Mouse (Mus musculus) forebrain, embryonic 11.5 days (tissue): ENCODE measurements around the gene Utp14a. TPM values are rescaled to one million over a fixed set of nuclear protein-coding genes. Genes with fewer than 3 reads are reported as not detected.

ENCODE experiments used
- ATAC-seq: fragments of 200-750 bp; cut with Nextera tagmentation; replicated peaks from 2 replicates; pipeline ENCODE4 v1.8.0; 2017; ENCODE audit warnings: moderate TSS enrichment; ENCODE audit not compliant: low FRiP score
- DNase-seq: peaks from one replicate; pipeline ENCODE4 v3.0.0-alpha.2; 2017; ENCODE audit warnings: low spot score
- H3K27ac ChIP-seq: fragments of 300-500 bp; sonication (generic); 2 replicates; pipeline ENCODE4 v1.5.1; 2014; ENCODE audit warnings: low read depth, low read length
- H3K27me3 ChIP-seq: fragments of 300-500 bp; sonication (generic); 2 replicates; pipeline ENCODE4 v1.6.1; 2014; ENCODE audit warnings: mild to moderate bottlenecking, low read length, mixed read lengths; ENCODE audit not compliant: control insufficient read depth, insufficient read depth
- H3K36me3 ChIP-seq: fragments of 300-500 bp; sonication (generic); 2 replicates; pipeline ENCODE4 v1.6.1; 2014; ENCODE audit warnings: mild to moderate bottlenecking, low read length, moderate library complexity, mixed read lengths; ENCODE audit not compliant: control insufficient read depth, insufficient read depth
- H3K4me1 ChIP-seq: fragments of 300-500 bp; sonication (generic); replicated peaks from 2 replicates; pipeline ENCODE4 v1.6.1; 2014; ENCODE audit warnings: low read length, mixed read lengths; ENCODE audit not compliant: control insufficient read depth, insufficient read depth
- H3K4me2 ChIP-seq: fragments of 300-500 bp; sonication (generic); 2 replicates; pipeline ENCODE4 v1.6.1; 2014; ENCODE audit warnings: low read depth, mild to moderate bottlenecking, low read length, moderate library complexity, mixed read lengths; ENCODE audit not compliant: severe bottlenecking
- H3K4me3 ChIP-seq: fragments of 300-500 bp; sonication (generic); 2 replicates; pipeline ENCODE4 v1.5.1; 2014; ENCODE audit warnings: low read depth, low read length
- H3K9ac ChIP-seq: fragments of 300-500 bp; sonication (generic); 2 replicates; pipeline ENCODE4 v1.6.1; 2014; ENCODE audit warnings: low read length
- H3K9me3 ChIP-seq: fragments of 300-500 bp; sonication (generic); 2 replicates; pipeline ENCODE4 v1.6.1; 2016; ENCODE audit warnings: low read length, mixed read lengths; ENCODE audit not compliant: control insufficient read depth
- WGBS: fragments of 180-500 bp; shearing (Covaris S2); extraction: QIAGEN DNeasy Blood & Tissue Kit; methylation state at CpG from one replicate; pipeline ENCODE4 v1.1.7; 2014; 5-methylcytosine and 5-hydroxymethylcytosine counted together
- polyA plus RNA-seq: library from polyadenylated mRNA; unstranded; fragments of >200 nt; fragmentation: Nextera tagmentation; extraction: Ambion mirVana; gene quantifications from 2 replicates; pipeline ENCODE4 v1.2.1, GENCODE M21; 2014

Utp14a gene
- polyA plus RNA-seq, 1 experiment from 2014 or later, result 25.9 TPM

- Histone ChIP-seq H3K9ac (no peak overlapping the region), H3K4me3 (no peak overlapping the region), H3K9me3 (no peaks in the 10 kb centered on the region), H3K36me3 (no peaks in the 10 kb centered on the region), H3K4me1 (no peaks in the 10 kb centered on the region), H3K27me3 (no peaks in the 10 kb centered on the region; the same call in 1 of the 2 replicates), H3K4me2 (no peak overlapping the region), H3K27ac (no peak overlapping the region)
- 24% methylated on average over 6 of the region's 6 CpGs for WGBS
- ATAC-seq (no peak), DNase-seq (no peak)
These were observed 29.8 kb downstream of the Utp14a start for GRCm38 (mm10) chrX:48286488-48286887.

- no peak overlapping the region for H3K9ac ChIP-seq
- WGBS, result 84% methylated on average over 4 of the region's 4 CpGs
- no peaks in the 10 kb centered on the region for H3K36me3 ChIP-seq
- H3K27ac ChIP-seq, result no peak overlapping the region
- H3K4me1 ChIP-seq, result no peaks in the 10 kb centered on the region
- no peak for ATAC-seq
- H3K4me3 ChIP-seq, result no peak overlapping the region
- H3K27me3 ChIP-seq, result no peaks in the 10 kb centered on the region; the same call in 1 of the 2 replicates
- no peak overlapping the region for H3K4me2 ChIP-seq
- no peak for DNase-seq
- H3K9me3 ChIP-seq, result no peaks in the 10 kb centered on the region
These were observed 31.3 kb downstream of the Utp14a start for GRCm38 (mm10) chrX:48288008-48288407.

- ATAC-seq, result no peak
- H3K9ac ChIP-seq, result no peak overlapping the region
- no peaks in the 10 kb centered on the region for H3K36me3 ChIP-seq
- no peaks in the 10 kb centered on the region for H3K4me1 ChIP-seq
- H3K9me3 ChIP-seq, result no peaks in the 10 kb centered on the region
- H3K27me3 ChIP-seq, result no peaks in the 10 kb centered on the region; the same call in 1 of the 2 replicates
- DNase-seq, result no peak
- no peak overlapping the region for H3K4me3 ChIP-seq
- WGBS, result 21% methylated on average over 3 of the region's 3 CpGs
- no peak overlapping the region for H3K4me2 ChIP-seq
- no peak overlapping the region for H3K27ac ChIP-seq
These were observed 34.8 kb downstream of the Utp14a start for GRCm38 (mm10) chrX:48291413-48291812.

GRCm38 (mm10) chrX:48305356-48305755 lies 48.7 kb downstream of the Utp14a start:
- H3K9me3 ChIP-seq, result no peaks in the 10 kb centered on the region
- WGBS, result 82% methylated on average over 4 of the region's 4 CpGs
- H3K4me2 ChIP-seq, result no peak overlapping the region
- H3K27ac ChIP-seq, result no peak overlapping the region
- H3K4me3 ChIP-seq, result no peak overlapping the region
- H3K9ac ChIP-seq, result no peak overlapping the region
- H3K4me1 ChIP-seq, result no peaks in the 10 kb centered on the region
- no peaks in the 10 kb centered on the region for H3K27me3 ChIP-seq
- ATAC-seq (no peak), DNase-seq (no peak)
- H3K36me3 ChIP-seq, result no peaks in the 10 kb centered on the region

GRCm38 (mm10) chrX:48310706-48311517 lies 54.2 kb downstream of the Utp14a start:
- Histone ChIP-seq H3K27ac (no peak overlapping the region), H3K9me3 (no peaks in the 10 kb centered on the region), H3K27me3 (no peaks in the 10 kb centered on the region; the same call in 1 of the 2 replicates), H3K4me2 (peak overlapping the region; percentile 28), H3K36me3 (no peaks in the 10 kb centered on the region), H3K4me1 (no peaks in the 10 kb centered on the region), H3K4me3 (0 out of 2 replicates have a peak overlapping the region, but pooled peaks have one; percentile 2), H3K9ac (no peak overlapping the region; the same call in none of the 2 replicates)
- WGBS, result 27% methylated on average over 25 of the region's 26 CpGs
- peak; percentile 52 for DNase-seq
- no peak for ATAC-seq

- H3K4me2 ChIP-seq, result no peak overlapping the region
- no peak for ATAC-seq
- no peaks in the 10 kb centered on the region; the same call in 1 of the 2 replicates for H3K27me3 ChIP-seq
These were observed 55.1 kb downstream of the Utp14a start for GRCm38 (mm10) chrX:48311727-48312126.

GRCm38 (mm10) chrX:48314530-48315079 lies 57.9 kb downstream of the Utp14a start:
- peak overlapping the region; percentile 34 for H3K4me3 ChIP-seq
- peak; percentile 86 for DNase-seq
- no peaks in the 10 kb centered on the region for H3K36me3 ChIP-seq
- H3K9ac ChIP-seq, result peak overlapping the region; percentile 50
- no peaks in the 10 kb centered on the region for H3K4me1 ChIP-seq
- peak overlapping the region; percentile 42 for H3K4me2 ChIP-seq
- peak; percentile 84 for ATAC-seq
- H3K27me3 ChIP-seq, result no peaks in the 10 kb centered on the region; the same call in 1 of the 2 replicates
- 11% methylated on average over 27 of the region's 33 CpGs for WGBS
- H3K27ac ChIP-seq, result no peak overlapping the region
- no peaks in the 10 kb centered on the region for H3K9me3 ChIP-seq

More at GRCm38 (mm10) chrX:48311727-48312126, 55.1 kb downstream of the Utp14a start:
- H3K36me3 ChIP-seq, result no peaks in the 10 kb centered on the region
- DNase-seq, result no peak
- WGBS, result 74% methylated on average over 5 of the region's 5 CpGs
- H3K27ac ChIP-seq, result no peak overlapping the region
- no peaks in the 10 kb centered on the region for H3K9me3 ChIP-seq
- no peak overlapping the region for H3K9ac ChIP-seq
- no peaks in the 10 kb centered on the region for H3K4me1 ChIP-seq
- no peak overlapping the region for H3K4me3 ChIP-seq

GRCm38 (mm10) chrX:48317444-48317843 lies 60.8 kb downstream of the Utp14a start:
- Histone ChIP-seq H3K27me3 (no peaks in the 10 kb centered on the region), H3K27ac (no peak overlapping the region), H3K9me3 (no peaks in the 10 kb centered on the region), H3K4me2 (no peak overlapping the region), H3K9ac (no peak overlapping the region), H3K4me1 (no peaks in the 10 kb centered on the region), H3K4me3 (no peak overlapping the region), H3K36me3 (no peaks in the 10 kb centered on the region)
- DNase-seq (no peak), ATAC-seq (no peak)
- 61% methylated on average over 3 of the region's 3 CpGs for WGBS
